Mouse (Mus musculus) Patski (cell line): ENCODE data around the gene Phf21a. TPM values are rescaled to one million over a fixed set of nuclear protein-coding genes. Genes with fewer than 3 reads are reported as not detected.

ENCODE experiments used
- ATAC-seq: fragments of 100-300 bp; one replicate; pipeline ENCODE4 v1.8.0; 2021
- CTCF ChIA-PET: fragments of 350-600 bp; sonication (Branson Sonifier 250); formaldehyde crosslinking; loops from one replicate; lab custom pipeline; 2022; ENCODE audit warnings: inconsistent platforms; lab: Charles Lee
- POLR2A ChIA-PET: fragments of 350-600 bp; sonication (Branson Sonifier 250); formaldehyde crosslinking; loops from one replicate; lab custom pipeline; 2022; ENCODE audit warnings: antibody characterized with exemption, inconsistent platforms; lab: Charles Lee
- DNase-seq: peaks from one replicate; pipeline ENCODE4 v3.0.0-alpha.2; 2011; ENCODE audit warnings: low read depth, low spot score
- H3K27me3 ChIP-seq: fragments of 371-371 bp; one replicate; pipeline ENCODE4 v1.5.1; 2021
- CTCF ChIP-seq: fragments of 100-300 bp; IDR thresholded peaks from one replicate; pipeline ENCODE4 v1.5.1; 2021
- in situ Hi-C: fragments of 300-500 bp; cut with MboI; formaldehyde crosslinking; loops from 3 replicates; pipeline ENCODE4 v1.11.1; 2018; ENCODE audit warnings: low pct_unique_long_range_greater_than_20kb, mixed read lengths
- polyA plus RNA-seq: library from polyadenylated mRNA; unstranded; gene quantifications from one replicate; pipeline ENCODE4 v1.2.3, GENCODE M21; 2021

Gene Phf21a
- polyA plus RNA-seq, 1 experiment from 2014 or later = 69.9 TPM

DNA sequence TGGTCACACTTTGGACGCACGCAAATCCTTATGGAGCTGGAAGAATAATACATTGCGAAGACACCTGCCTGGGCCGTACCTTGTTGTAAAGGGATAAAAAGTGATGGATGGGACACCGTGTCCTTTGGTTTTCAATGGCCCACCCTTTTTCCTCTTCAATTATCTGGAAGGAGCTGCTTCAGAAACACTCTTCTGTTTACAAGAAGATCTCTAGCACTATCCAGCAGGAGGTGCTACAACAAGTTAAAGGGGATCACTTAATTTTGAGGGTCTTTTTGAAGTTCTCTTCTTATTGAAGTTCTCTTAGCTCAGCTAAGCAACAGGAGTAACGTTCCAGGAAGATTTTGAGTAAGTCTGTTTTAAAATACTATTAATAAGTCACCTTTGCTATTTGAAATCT, 94.1 kb downstream of the Phf21a start:
- ATAC-seq = no peak

DNA sequence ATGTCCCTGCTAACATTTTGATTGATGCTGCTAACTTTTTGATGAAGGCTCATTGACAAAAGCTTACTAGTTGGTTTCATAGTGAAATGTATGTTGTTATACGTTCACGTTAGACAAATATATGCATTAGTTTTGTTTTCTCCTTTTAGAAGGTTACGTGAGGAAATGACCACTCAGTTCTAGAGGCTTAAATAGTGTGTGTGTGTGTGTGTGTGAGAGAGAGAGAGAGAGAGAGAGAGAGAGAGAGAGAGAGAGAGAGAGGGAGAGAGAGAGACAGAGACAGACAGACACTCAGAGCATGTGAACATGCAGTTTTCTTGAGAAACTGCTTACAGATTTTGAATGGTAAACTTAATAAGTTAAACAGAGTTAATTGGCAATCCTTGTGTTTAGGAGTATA, 95.8 kb downstream of the Phf21a start:
- ATAC-seq (no peak), DNase-seq (no peak)
- TF ChIP-seq CTCF = no peak
- in situ Hi-C loops = no loop called here
- POLR2A ChIA-PET = interaction anchor here (0.7 kb wide), 1 partner anchor 180 kb away, joined by 4 read pairs; no protein-coding TSS in a partner anchor
- H3K27me3 ChIP-seq = no peaks in the 10 kb centered on the region
- CTCF ChIA-PET = interaction anchor here (0.7 to 1.1 kb wide), 3 partner anchors 21 to 237 kb away, joined by 3 read pairs; no protein-coding TSS in a partner anchor

More for the DNA sequence above, 94.1 kb downstream of the Phf21a start:
- CTCF ChIA-PET = interaction anchor here (1.2 kb wide), 1 partner anchor 14 kb away, joined by 3 read pairs; no protein-coding TSS in a partner anchor
- H3K27me3 ChIP-seq = no peaks in the 10 kb centered on the region
- TF ChIP-seq CTCF = peak; percentile 40
- POLR2A ChIA-PET = interaction anchor here (0.6 kb wide), 1 partner anchor 33 kb away, joined by 3 read pairs; no protein-coding TSS in a partner anchor
- in situ Hi-C loops = no loop called here
- no peak for DNase-seq

DNA sequence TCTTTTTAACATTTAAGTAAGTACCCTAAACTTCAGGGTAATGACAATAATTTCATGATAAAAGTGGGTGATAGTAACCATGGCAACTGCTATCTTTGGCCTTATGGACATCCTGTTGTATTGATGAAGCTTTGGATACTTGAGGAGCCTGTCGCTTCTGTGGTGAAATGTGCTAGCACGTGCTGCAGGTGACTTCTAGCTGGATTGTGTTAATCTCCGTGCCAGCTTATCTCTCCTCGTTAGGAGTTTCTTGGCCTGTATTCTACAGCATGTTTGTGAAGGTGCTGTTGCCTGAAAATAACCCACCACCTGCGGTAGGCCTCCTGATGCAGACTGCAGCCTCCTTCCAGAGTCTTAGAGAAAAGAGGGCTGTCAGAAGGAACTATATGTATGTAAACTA, 98.0 kb downstream of the Phf21a start:
- CTCF ChIA-PET = no interaction called here

DNA sequence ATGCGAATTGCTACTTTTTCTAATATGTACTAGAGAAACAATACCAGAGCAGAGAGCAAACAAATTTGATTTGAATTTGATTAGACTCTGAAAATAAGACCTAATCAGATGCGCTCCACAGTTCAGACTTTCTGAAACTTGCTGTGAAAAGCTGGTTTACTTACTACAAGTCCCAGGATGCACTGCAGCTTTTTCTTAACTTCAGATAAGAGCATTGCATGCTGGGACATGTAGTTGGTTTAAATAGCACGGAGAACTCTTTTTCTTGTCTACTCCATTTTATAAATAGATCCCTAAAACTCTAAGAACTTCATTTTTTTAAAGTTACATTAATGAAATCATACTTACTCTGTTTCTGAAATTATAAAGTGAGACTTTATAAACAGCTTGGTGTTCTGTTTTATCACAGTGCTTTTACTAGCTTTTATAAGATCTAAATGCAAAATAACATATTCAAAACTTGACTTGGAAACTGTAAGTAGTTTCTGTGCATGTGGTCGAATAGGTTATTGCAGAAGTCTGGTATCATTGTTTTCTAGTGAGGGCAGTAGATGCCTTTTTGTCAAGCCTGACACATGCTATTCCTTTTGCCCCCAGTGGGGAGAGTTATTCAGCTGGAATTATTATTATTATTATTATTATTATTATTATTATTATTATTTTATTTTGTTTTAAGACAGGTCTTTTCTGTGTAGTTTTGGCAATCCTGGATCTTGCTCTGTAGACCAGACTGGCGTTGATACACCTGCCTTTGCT, 99.1 kb downstream of the Phf21a start:
- CTCF ChIA-PET = interaction anchor here (1.2 kb wide), 1 partner anchor 24 kb away, joined by 3 read pairs; no protein-coding TSS in a partner anchor
- H3K27me3 ChIP-seq = no peaks in the 10 kb centered on the region
- ATAC-seq = no peak
- in situ Hi-C loops = no loop called here
- TF ChIP-seq CTCF = no peak
- POLR2A ChIA-PET = interaction anchor here (0.6 kb wide), 1 partner anchor 33 kb away, joined by 3 read pairs; no protein-coding TSS in a partner anchor
- DNase-seq = no peak

More for the DNA sequence above, 98.0 kb downstream of the Phf21a start:
- ATAC-seq (no peak), DNase-seq (no peak)
- POLR2A ChIA-PET = no interaction called here
- in situ Hi-C loops = no loop called here
- TF ChIP-seq CTCF = no peak
- no peaks in the 10 kb centered on the region for H3K27me3 ChIP-seq

DNA sequence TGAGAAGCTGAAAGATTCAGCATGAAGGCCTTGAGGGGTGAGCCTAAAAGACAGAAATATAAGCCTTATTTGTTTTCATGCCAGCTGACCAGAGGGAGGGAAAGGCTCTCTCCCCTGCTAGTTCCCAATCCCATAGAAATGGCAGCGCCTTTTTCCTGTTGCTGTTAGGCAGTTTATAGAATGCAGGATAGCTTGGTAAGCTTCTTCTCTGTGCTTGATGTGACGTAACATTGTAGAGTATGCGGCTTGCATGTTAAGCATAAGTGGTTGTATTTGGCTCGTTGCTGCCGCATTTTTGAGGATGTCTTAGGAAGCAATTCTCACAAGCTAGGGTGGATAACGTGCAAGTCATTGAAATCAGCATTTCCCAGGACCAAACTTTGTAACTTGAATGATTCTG, 105.2 kb downstream of the Phf21a start:
- in situ Hi-C loops = no loop called here
- POLR2A ChIA-PET = no interaction called here
- DNase-seq (no peak), ATAC-seq (no peak)
- no peaks in the 10 kb centered on the region for H3K27me3 ChIP-seq
- CTCF ChIA-PET = no interaction called here
- TF ChIP-seq CTCF = no peak

DNA sequence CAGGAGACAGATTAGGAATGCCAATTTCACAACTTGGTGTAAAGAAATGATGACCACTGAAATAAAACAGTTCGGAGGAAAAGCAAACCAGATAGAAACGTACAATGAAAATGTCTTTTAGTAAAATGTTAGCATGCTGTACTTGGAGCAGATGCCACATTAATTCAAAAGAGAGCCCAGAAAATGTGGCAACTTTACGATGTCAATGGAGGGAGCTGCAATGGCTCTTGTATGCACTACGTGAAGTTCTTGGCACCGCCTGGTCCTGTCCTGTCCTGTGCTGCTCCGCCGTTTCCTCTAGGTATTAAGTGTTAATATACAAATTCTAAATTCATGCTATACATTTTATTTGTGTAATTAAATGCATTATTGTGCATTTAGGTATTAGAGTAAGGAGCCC, 105.8 kb downstream of the Phf21a start:
- ATAC-seq (no peak), DNase-seq (no peak)
- in situ Hi-C loops = no loop called here
- no peak for TF ChIP-seq CTCF
- no peaks in the 10 kb centered on the region for H3K27me3 ChIP-seq
- POLR2A ChIA-PET = interaction anchor here (0.6 kb wide), 1 partner anchor 17 kb away, joined by 5 read pairs; no protein-coding TSS in a partner anchor
- CTCF ChIA-PET = interaction anchor here (0.7 kb wide), 1 partner anchor 10 kb away, joined by 3 read pairs; no protein-coding TSS in a partner anchor

DNA sequence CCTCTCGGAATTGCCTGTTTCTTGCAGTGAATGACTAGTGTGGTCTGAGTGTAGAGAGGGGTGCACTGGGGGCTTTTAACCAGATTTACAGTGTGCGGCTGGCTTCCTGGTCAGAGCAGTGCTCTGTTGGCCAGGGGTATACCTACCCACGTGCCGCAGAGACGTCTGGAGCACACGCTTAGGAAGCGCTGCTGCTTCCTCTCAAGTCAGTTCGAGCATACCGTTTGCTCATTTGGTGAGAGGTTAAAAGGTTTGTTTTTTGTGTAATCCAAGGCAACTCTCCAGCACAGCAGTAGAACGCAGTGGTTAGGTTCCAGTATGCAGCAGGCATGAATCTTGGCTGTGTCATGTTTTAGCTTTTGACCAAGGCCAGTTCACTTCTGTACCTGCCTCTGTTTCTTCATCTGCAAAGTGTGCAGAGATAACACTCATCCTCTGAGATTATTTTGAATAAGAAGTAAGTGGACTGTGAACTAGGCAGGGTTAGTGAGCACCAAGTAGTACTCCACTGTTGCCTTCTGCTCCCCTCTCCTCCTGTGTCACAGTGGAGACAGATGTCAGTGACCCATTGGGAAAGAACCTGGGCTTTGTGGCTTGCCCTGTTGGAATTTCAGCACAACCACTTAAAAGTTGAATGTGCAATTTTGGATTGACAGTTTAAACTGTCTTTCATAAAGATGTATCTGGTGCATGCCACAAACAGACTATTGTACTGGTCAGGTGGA, 106.8 kb downstream of the Phf21a start:
- ATAC-seq (no peak), DNase-seq (no peak)
- no peaks in the 10 kb centered on the region for H3K27me3 ChIP-seq
- ChIA-PET POLR2A (no interaction called here), CTCF (interaction anchor here (0.7 kb wide), 1 partner anchor 9 kb away, joined by 3 read pairs; no protein-coding TSS in a partner anchor)
- in situ Hi-C loops = no loop called here
- no peak for TF ChIP-seq CTCF

DNA sequence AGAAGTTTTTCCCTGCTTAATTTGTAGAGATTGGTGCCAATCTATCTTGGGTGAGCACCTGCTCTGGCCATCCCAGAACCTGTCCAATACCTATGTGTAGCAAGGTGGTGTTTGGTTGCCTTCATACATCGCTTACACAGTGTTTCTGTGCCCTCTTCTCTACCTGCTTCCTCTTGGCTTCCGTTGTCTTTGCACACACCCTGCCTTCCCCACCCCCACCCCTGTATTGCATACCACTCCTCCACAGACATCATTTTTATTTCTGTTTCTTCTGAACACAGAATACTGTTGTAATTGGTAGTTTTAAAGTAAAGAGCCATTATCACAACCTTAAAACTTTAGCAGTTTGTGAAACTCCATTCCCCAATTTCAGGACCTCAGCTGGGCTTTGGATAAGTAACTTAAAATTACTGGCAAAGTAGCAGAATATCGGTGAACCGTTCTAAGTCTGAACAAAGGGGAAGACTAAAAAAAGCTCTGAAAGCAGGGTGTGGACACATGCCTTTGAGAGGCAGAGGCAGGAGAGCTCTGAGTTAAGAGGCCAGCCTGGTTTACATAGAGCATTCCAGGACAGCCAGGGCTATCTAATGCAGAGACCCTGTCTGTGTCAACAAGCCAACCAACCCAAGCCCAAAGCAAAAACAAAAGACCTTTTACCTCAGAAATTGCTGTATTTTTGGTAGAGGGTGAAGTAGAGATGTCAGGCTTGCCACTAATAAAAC, 109.6 kb downstream of the Phf21a start:
- POLR2A ChIA-PET = no interaction called here
- no peak for DNase-seq
- no peak for TF ChIP-seq CTCF

DNA sequence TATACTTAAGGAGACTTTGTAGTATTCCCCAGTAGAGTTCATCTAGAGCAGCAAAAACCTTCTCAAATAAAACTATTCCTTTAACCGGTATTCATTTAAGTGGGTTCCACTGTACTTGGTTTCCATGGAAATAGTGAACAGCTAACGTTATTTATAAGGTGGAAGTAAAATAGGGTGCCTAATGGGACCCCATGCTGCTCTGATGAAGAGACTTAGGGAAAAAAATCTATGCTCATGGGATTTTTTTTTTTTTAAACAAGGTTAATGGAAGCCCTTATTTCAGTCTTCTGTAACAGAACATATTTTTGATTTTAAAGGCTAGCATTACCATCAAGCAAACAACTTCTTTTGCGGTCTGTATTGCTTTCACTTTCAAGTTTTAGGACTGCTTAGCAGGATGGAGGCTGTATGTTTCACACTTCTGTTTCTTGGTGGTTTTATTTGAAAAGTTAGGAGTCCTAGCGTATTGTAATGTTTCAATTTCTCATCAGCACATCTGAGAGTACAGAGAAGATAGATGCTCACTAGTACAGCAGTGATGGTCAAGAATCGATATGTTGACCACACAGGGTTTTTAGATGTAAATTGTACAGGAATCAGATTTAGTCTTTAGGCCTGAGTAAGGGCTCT, 112.2 kb downstream of the Phf21a start:
- POLR2A ChIA-PET = no interaction called here
- in situ Hi-C loops = no loop called here

More for the DNA sequence above, 109.6 kb downstream of the Phf21a start:
- CTCF ChIA-PET = interaction anchor here (1.2 kb wide), 1 partner anchor 236 kb away, joined by 3 read pairs; no protein-coding TSS in a partner anchor
- no peak for ATAC-seq
- H3K27me3 ChIP-seq = no peaks in the 10 kb centered on the region
- in situ Hi-C loops = no loop called here

More for the DNA sequence above, 112.2 kb downstream of the Phf21a start:
- TF ChIP-seq CTCF = no peak
- DNase-seq (no peak), ATAC-seq (no peak)
- CTCF ChIA-PET = interaction anchor here (1.1 kb wide), 1 partner anchor 20 kb away, joined by 3 read pairs; no protein-coding TSS in a partner anchor
- H3K27me3 ChIP-seq = no peaks in the 10 kb centered on the region
